Mouse (Mus musculus): Measurements from ENCODE around the gene Smim14. TPM values are rescaled to one million over a fixed set of nuclear protein-coding genes. Genes with fewer than 3 reads are reported as not detected.

Gene Smim14
- total RNA-seq (2023) = 100 to 1,000 TPM; 363 to 428 TPM

GRCm38 (mm10) chr5:65536751-65537419 is at the start of gene Smim14, which contains the start of gene Ube2k:
TSS of gene Smim14 (minus strand) at chr5:65537184.
TSS of gene Ube2k (plus strand) at chr5:65537233.

GRCm38 (mm10) chr5:65492716-65493531 is 44.1 kb downstream of the Smim14 start, which contains the start of gene Gm43552:
TSS of gene Gm43552 (minus strand) at chr5:65492833.

GRCm38 (mm10) chr5:65435806-65436561 is 101.0 kb downstream of the Smim14 start, which contains the start of gene Ugdh:
TSS of gene Ugdh (minus strand) at chr5:65435949.

Other genes starting within 250 kb of the Smim14 start
- gene Rfc1, start 201.5 kb downstream of the Smim14 start, total RNA-seq (2023) = 100 to 1,000 TPM in 1 of 2 experiments, 10 to 100 TPM in 1; 92.0 to 113 TPM
- gene Klb, start 188.9 kb downstream of the Smim14 start, total RNA-seq (2023) = not detected
- 1,000 to 10,000 TPM; 2,109 to 2,174 TPM for gene Rpl9, start 145.7 kb downstream of the Smim14 start, total RNA-seq (2023)
- 10 to 100 TPM; 41.6 to 41.7 TPM for gene Lias, start 145.7 kb downstream of the Smim14 start, total RNA-seq (2023)
- 10 to 100 TPM; 25.8 to 29.9 TPM for gene Ugdh, start 101.2 kb downstream of the Smim14 start, total RNA-seq (2023)
- gene Gm43552, start 44.4 kb downstream of the Smim14 start, total RNA-seq (2023) = 1 to 10 TPM in 1 of 2 experiments, not detected in 1; 7.5 TPM
- 10 to 100 TPM; 72.2 to 72.6 TPM for gene Ube2k, start within 50 bp of the Smim14 start, total RNA-seq (2023)
- 100 to 1,000 TPM; 280 to 289 TPM for gene Pds5a, start 161.1 kb upstream of the Smim14 start, total RNA-seq (2023)
- gene N4bp2, start 226.3 kb upstream of the Smim14 start, total RNA-seq (2023) = 100 to 1,000 TPM; 103 to 109 TPM

Measured in B cell, adult 67 days (primary cell).